Mouse (Mus musculus): ENCODE data around the gene Cideb. TPM values are rescaled to one million over a fixed set of nuclear protein-coding genes. Genes with fewer than 3 reads are reported as not detected.

Cideb gene
- polyA plus RNA-seq, 1 experiment, result 0.17 TPM

- Histone ChIP-seq H3K4me2 (ENCODE audit: low read depth) (peak overlapping the region; percentile 91), H3K79me2 (ENCODE audit: control insufficient read depth, insufficient read depth) (peaks cover 21% of the 10 kb centered on the region), H3K4me3 (peak overlapping the region; percentile 81), H3ac (ENCODE audit: control insufficient read depth, insufficient read length) (no peak overlapping the region), H3K27me3 (ENCODE audit: control insufficient read depth, insufficient read depth, insufficient read length) (no peaks in the 10 kb centered on the region), H3K36me3 (ENCODE audit: control insufficient read depth, insufficient read depth) (peaks cover 30% of the 10 kb centered on the region)
- no peak for TF ChIP-seq TCF12 (IDR thresholded peaks at IDR 0.05; ENCODE audit: insufficient read depth, poor library complexity, severe bottlenecking)
- no peak for TF ChIP-seq CEBPB (IDR thresholded peaks at IDR 0.05; ENCODE audit: insufficient read depth, poor library complexity, severe bottlenecking)
- no peak for TF ChIP-seq SRF (IDR thresholded peaks at IDR 0.05; ENCODE audit: control insufficient read depth, insufficient read length, low read depth)
- TF ChIP-seq POLR2A (IDR thresholded peaks at IDR 0.05; ENCODE audit: insufficient read length, low read depth), result no peak
- no peak for TF ChIP-seq POLR2AphosphoS2 (IDR thresholded peaks at IDR 0.05; ENCODE audit: insufficient read length, low read depth)
- TF ChIP-seq MYOG (IDR thresholded peaks at IDR 0.05; ENCODE audit: control insufficient read depth in 1 of 3, insufficient read depth in 1 of 3, insufficient read length in 2 of 3, low read depth in 2 of 3), result no peak
- TF ChIP-seq TCF3 (IDR thresholded peaks at IDR 0.05; ENCODE audit: insufficient read length, low read depth), result no peak
- TF ChIP-seq MAX (IDR thresholded peaks at IDR 0.05; ENCODE audit: low read depth), result no peak
- TF ChIP-seq REST (IDR thresholded peaks at IDR 0.05; ENCODE audit: insufficient read depth, insufficient read length), result no peak
- TF ChIP-seq USF1 (IDR thresholded peaks at IDR 0.05; ENCODE audit: low read depth), result no peak
- TF ChIP-seq MYOD1 (IDR thresholded peaks at IDR 0.05; ENCODE audit: control insufficient read depth in 1 of 3, insufficient read length in 2 of 3, low read depth in 2 of 3), result no peak
- TF ChIP-seq E2F4 (IDR thresholded peaks at IDR 0.05; ENCODE audit: insufficient read depth), result no peak
Measured at GRCm38 (mm10) chr14:55747051-55747847, 11.0 kb downstream of the Cideb start.

- Histone ChIP-seq H3ac (ENCODE audit: control insufficient read depth, insufficient read length) (peak overlapping the region; percentile 25), H3K27me3 (ENCODE audit: control insufficient read depth, insufficient read depth, insufficient read length) (no peaks in the 10 kb centered on the region), H3K4me2 (ENCODE audit: low read depth) (peak overlapping the region; percentile 91), H3K79me2 (ENCODE audit: control insufficient read depth, insufficient read depth) (peaks cover 21% of the 10 kb centered on the region), H3K36me3 (ENCODE audit: control insufficient read depth, insufficient read depth) (peaks cover 29% of the 10 kb centered on the region), H3K4me3 (peak overlapping the region; percentile 81)
- TF ChIP-seq MYOD1 (IDR thresholded peaks at IDR 0.05; ENCODE audit: control insufficient read depth in 1 of 3, insufficient read length in 2 of 3, low read depth in 2 of 3) (no peak), REST (IDR thresholded peaks at IDR 0.05; ENCODE audit: insufficient read depth, insufficient read length) (no peak), E2F4 (IDR thresholded peaks at IDR 0.05; ENCODE audit: insufficient read depth) (no peak), TCF3 (IDR thresholded peaks at IDR 0.05; ENCODE audit: insufficient read length, low read depth) (no peak), CEBPB (IDR thresholded peaks at IDR 0.05; ENCODE audit: insufficient read depth, poor library complexity, severe bottlenecking) (no peak), USF1 (IDR thresholded peaks at IDR 0.05; ENCODE audit: low read depth) (no peak), POLR2AphosphoS2 (IDR thresholded peaks at IDR 0.05; ENCODE audit: insufficient read length, low read depth) (no peak), POLR2A (IDR thresholded peaks at IDR 0.05; ENCODE audit: insufficient read length, low read depth) (no peak), SRF (IDR thresholded peaks at IDR 0.05; ENCODE audit: control insufficient read depth, insufficient read length, low read depth) (no peak)
Measured at GRCm38 (mm10) chr14:55745861-55746237, 12.4 kb downstream of the Cideb start.

- Histone ChIP-seq H3ac (ENCODE audit: control insufficient read depth, insufficient read length) (peak within 1 kb of the TSS; percentile 25), H3K79me2 (ENCODE audit: control insufficient read depth, insufficient read depth) (peaks cover 21% of the 10 kb centered on the region), H3K27me3 (ENCODE audit: control insufficient read depth, insufficient read depth, insufficient read length) (no peaks in the 10 kb centered on the region), H3K36me3 (ENCODE audit: control insufficient read depth, insufficient read depth) (peaks cover 25% of the 10 kb centered on the region), H3K4me2 (ENCODE audit: low read depth) (peak within 1 kb of the TSS; percentile 91), H3K4me3 (peak within 1 kb of the TSS; percentile 81)
- TF ChIP-seq MYOG (IDR thresholded peaks at IDR 0.05; ENCODE audit: control insufficient read depth in 1 of 3, insufficient read depth in 1 of 3, insufficient read length in 2 of 3, low read depth in 2 of 3) (peak in 1 of 3 experiments; percentile 2), TCF3 (IDR thresholded peaks at IDR 0.05; ENCODE audit: insufficient read length, low read depth) (no peak), POLR2A (IDR thresholded peaks at IDR 0.05; ENCODE audit: insufficient read length, low read depth) (peak; percentile 89), TCF12 (IDR thresholded peaks at IDR 0.05; ENCODE audit: insufficient read depth, poor library complexity, severe bottlenecking) (no peak), POLR2AphosphoS2 (IDR thresholded peaks at IDR 0.05; ENCODE audit: insufficient read length, low read depth) (peak; percentile 75), MAX (IDR thresholded peaks at IDR 0.05; ENCODE audit: low read depth) (no peak), CEBPB (IDR thresholded peaks at IDR 0.05; ENCODE audit: insufficient read depth, poor library complexity, severe bottlenecking) (no peak), USF1 (IDR thresholded peaks at IDR 0.05; ENCODE audit: low read depth) (no peak), REST (IDR thresholded peaks at IDR 0.05; ENCODE audit: insufficient read depth, insufficient read length) (no peak), E2F4 (IDR thresholded peaks at IDR 0.05; ENCODE audit: insufficient read depth) (peak; percentile 37), MYOD1 (IDR thresholded peaks at IDR 0.05; ENCODE audit: control insufficient read depth in 1 of 3, insufficient read length in 2 of 3, low read depth in 2 of 3) (peak in 1 of 3 experiments; percentile 24)
Measured at GRCm38 (mm10) chr14:55745180-55745860, 12.9 kb downstream of the Cideb start, which contains the start of the genes Dhrs1 and Nop9. Gene Dhrs1 (minus strand): TSS chr14:55745690. Gene Nop9 (plus strand): TSS chr14:55745693.

- H3K36me3 ChIP-seq (ENCODE audit: control insufficient read depth, insufficient read depth), result peaks cover 12% of the 10 kb centered on the region
- TF ChIP-seq USF1 (IDR thresholded peaks at IDR 0.05; ENCODE audit: low read depth) (no peak), E2F4 (IDR thresholded peaks at IDR 0.05; ENCODE audit: insufficient read depth) (no peak), REST (IDR thresholded peaks at IDR 0.05; ENCODE audit: insufficient read depth, insufficient read length) (no peak), MYOD1 (IDR thresholded peaks at IDR 0.05; ENCODE audit: control insufficient read depth in 1 of 3, insufficient read length in 2 of 3, low read depth in 2 of 3) (peak in 2 of 3 experiments; percentile 30 to 35), SRF (IDR thresholded peaks at IDR 0.05; ENCODE audit: control insufficient read depth, insufficient read length, low read depth) (no peak), MAX (IDR thresholded peaks at IDR 0.05; ENCODE audit: low read depth) (no peak), TCF3 (IDR thresholded peaks at IDR 0.05; ENCODE audit: insufficient read length, low read depth) (no peak), CEBPB (IDR thresholded peaks at IDR 0.05; ENCODE audit: insufficient read depth, poor library complexity, severe bottlenecking) (no peak), POLR2A (IDR thresholded peaks at IDR 0.05; ENCODE audit: insufficient read length, low read depth) (no peak), POLR2AphosphoS2 (IDR thresholded peaks at IDR 0.05; ENCODE audit: insufficient read length, low read depth) (no peak), TCF12 (IDR thresholded peaks at IDR 0.05; ENCODE audit: insufficient read depth, poor library complexity, severe bottlenecking) (no peak), MYOG (IDR thresholded peaks at IDR 0.05; ENCODE audit: control insufficient read depth in 1 of 3, insufficient read depth in 1 of 3, insufficient read length in 2 of 3, low read depth in 2 of 3) (peak in 2 of 3 experiments; percentile 12 to 47)
- H3K4me3 ChIP-seq, result no peak overlapping the region
- H3ac ChIP-seq (ENCODE audit: control insufficient read depth, insufficient read length), result no peak overlapping the region
- H3K79me2 ChIP-seq (ENCODE audit: control insufficient read depth, insufficient read depth), result peaks cover 21% of the 10 kb centered on the region
- H3K27me3 ChIP-seq (ENCODE audit: control insufficient read depth, insufficient read depth, insufficient read length), result no peaks in the 10 kb centered on the region
- H3K4me2 ChIP-seq (ENCODE audit: low read depth), result peak overlapping the region; percentile 90
Measured at GRCm38 (mm10) chr14:55743711-55744110, 14.5 kb downstream of the Cideb start.
